Mouse (Mus musculus) forebrain, embryonic 11.5 days (tissue): ENCODE data around the gene Mif4gd. TPM values are rescaled to one million over a fixed set of nuclear protein-coding genes. Genes with fewer than 3 reads are reported as not detected.
A peak's percentile ranks its signal among the peaks of the same experiment; 100 is the strongest.

ENCODE experiments used
- ATAC-seq: fragments of 200-750 bp; cut with Nextera tagmentation; replicated peaks from 2 replicates; pipeline ENCODE4 v1.8.0; 2017; ENCODE audit warnings: moderate TSS enrichment; ENCODE audit not compliant: low FRiP score
- DNase-seq: peaks from one replicate; pipeline ENCODE4 v3.0.0-alpha.2; 2017; ENCODE audit warnings: low spot score
- H3K27ac ChIP-seq: fragments of 300-500 bp; sonication (generic); 2 replicates; pipeline ENCODE4 v1.5.1; 2014; ENCODE audit warnings: low read depth, low read length
- H3K27me3 ChIP-seq: fragments of 300-500 bp; sonication (generic); 2 replicates; pipeline ENCODE4 v1.6.1; 2014; ENCODE audit warnings: mild to moderate bottlenecking, low read length, mixed read lengths; ENCODE audit not compliant: control insufficient read depth, insufficient read depth
- H3K36me3 ChIP-seq: fragments of 300-500 bp; sonication (generic); 2 replicates; pipeline ENCODE4 v1.6.1; 2014; ENCODE audit warnings: mild to moderate bottlenecking, low read length, moderate library complexity, mixed read lengths; ENCODE audit not compliant: control insufficient read depth, insufficient read depth
- H3K4me1 ChIP-seq: fragments of 300-500 bp; sonication (generic); replicated peaks from 2 replicates; pipeline ENCODE4 v1.6.1; 2014; ENCODE audit warnings: low read length, mixed read lengths; ENCODE audit not compliant: control insufficient read depth, insufficient read depth
- H3K4me2 ChIP-seq: fragments of 300-500 bp; sonication (generic); 2 replicates; pipeline ENCODE4 v1.6.1; 2014; ENCODE audit warnings: low read depth, mild to moderate bottlenecking, low read length, moderate library complexity, mixed read lengths; ENCODE audit not compliant: severe bottlenecking
- H3K4me3 ChIP-seq: fragments of 300-500 bp; sonication (generic); 2 replicates; pipeline ENCODE4 v1.5.1; 2014; ENCODE audit warnings: low read depth, low read length
- H3K9ac ChIP-seq: fragments of 300-500 bp; sonication (generic); 2 replicates; pipeline ENCODE4 v1.6.1; 2014; ENCODE audit warnings: low read length
- H3K9me3 ChIP-seq: fragments of 300-500 bp; sonication (generic); 2 replicates; pipeline ENCODE4 v1.6.1; 2016; ENCODE audit warnings: low read length, mixed read lengths; ENCODE audit not compliant: control insufficient read depth
- WGBS: fragments of 180-500 bp; shearing (Covaris S2); extraction: QIAGEN DNeasy Blood & Tissue Kit; methylation state at CpG from one replicate; pipeline ENCODE4 v1.1.7; 2014; 5-methylcytosine and 5-hydroxymethylcytosine counted together
- polyA plus RNA-seq: library from polyadenylated mRNA; unstranded; fragments of >200 nt; fragmentation: Nextera tagmentation; extraction: Ambion mirVana; gene quantifications from 2 replicates; pipeline ENCODE4 v1.2.1, GENCODE M21; 2014

Mif4gd gene
- polyA plus RNA-seq, 1 experiment from 2014 or later, result 22.6 TPM

DNA sequence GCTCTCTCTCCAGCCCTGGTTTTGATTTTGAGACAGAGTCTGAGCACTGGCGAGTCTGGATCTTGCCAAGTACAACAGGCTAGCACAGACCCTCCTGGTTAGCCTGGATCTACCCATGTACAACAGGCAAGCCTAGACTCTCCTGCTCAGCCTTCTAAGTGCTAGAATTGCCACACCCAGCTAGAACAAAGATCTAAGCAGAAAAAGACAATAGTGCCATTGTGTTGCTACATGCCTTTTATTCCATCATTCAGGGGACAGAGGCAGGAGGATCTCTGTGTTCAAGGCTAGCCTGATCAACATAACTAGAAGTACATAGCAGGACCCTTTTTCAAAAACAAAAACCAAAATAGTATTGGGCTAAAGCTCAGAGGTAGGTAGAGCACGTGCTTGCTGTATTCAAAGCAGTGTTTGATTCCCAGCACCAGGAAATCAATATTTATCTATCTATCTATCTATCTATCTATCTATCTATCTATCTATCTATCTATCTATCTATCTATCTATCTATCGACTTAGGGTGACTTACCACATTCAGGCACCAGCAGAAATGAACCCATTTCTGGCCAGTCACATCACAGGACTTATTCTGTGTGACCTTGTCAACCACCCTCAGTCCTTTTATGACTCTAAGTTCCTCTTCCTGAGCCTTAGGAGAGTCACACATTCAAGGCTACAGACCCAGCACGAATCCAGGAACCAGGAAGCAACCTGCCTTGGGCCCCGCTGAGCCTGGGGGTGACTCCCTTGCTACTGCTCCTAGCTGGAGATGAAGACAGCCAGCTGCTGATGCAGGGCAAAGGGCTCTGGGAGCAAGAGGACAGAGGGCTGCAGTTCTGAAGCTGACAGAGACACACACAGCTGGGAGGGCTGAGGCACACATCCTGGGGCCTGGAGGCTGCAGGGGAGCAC lies 26.0 kb upstream of the Mif4gd start:
- 82% methylated on average over 5 of the region's 5 CpGs for WGBS
- DNase-seq (no peak), ATAC-seq (no peak)
- H3K27ac ChIP-seq, result no peak overlapping the region
- no peak overlapping the region for H3K4me2 ChIP-seq
- no peak overlapping the region for H3K4me3 ChIP-seq
- H3K27me3 ChIP-seq, result no peaks in the 10 kb centered on the region
- H3K9ac ChIP-seq, result no peak overlapping the region
- H3K36me3 ChIP-seq, result no peaks in the 10 kb centered on the region; the same call in 1 of the 2 replicates
- H3K9me3 ChIP-seq, result no peaks in the 10 kb centered on the region
- H3K4me1 ChIP-seq, result no peaks in the 10 kb centered on the region

- H3K9ac ChIP-seq, result no peak overlapping the region
- no peak for ATAC-seq
- no peak for DNase-seq
- H3K4me3 ChIP-seq, result no peak overlapping the region
- H3K27ac ChIP-seq, result no peak overlapping the region
- H3K4me2 ChIP-seq, result no peak overlapping the region
- no peaks in the 10 kb centered on the region for H3K27me3 ChIP-seq
- WGBS, result 89% methylated on average over 3 of the region's 3 CpGs
- no peaks in the 10 kb centered on the region for H3K36me3 ChIP-seq
- H3K9me3 ChIP-seq, result no peaks in the 10 kb centered on the region
- no peaks in the 10 kb centered on the region for H3K4me1 ChIP-seq
Measured at GRCm38 (mm10) chr11:115636960-115637359, 24.2 kb upstream of the Mif4gd start.

- Histone ChIP-seq H3K27me3 (no peaks in the 10 kb centered on the region), H3K9ac (no peak overlapping the region), H3K4me2 (no peak overlapping the region), H3K4me3 (no peak overlapping the region), H3K9me3 (no peaks in the 10 kb centered on the region), H3K36me3 (no peaks in the 10 kb centered on the region), H3K4me1 (no peaks in the 10 kb centered on the region), H3K27ac (no peak overlapping the region)
- ATAC-seq, result no peak
- 70% methylated on average over 8 of the region's 8 CpGs for WGBS
- DNase-seq, result no peak
Measured at GRCm38 (mm10) chr11:115635484-115635883, 22.7 kb upstream of the Mif4gd start.

DNA sequence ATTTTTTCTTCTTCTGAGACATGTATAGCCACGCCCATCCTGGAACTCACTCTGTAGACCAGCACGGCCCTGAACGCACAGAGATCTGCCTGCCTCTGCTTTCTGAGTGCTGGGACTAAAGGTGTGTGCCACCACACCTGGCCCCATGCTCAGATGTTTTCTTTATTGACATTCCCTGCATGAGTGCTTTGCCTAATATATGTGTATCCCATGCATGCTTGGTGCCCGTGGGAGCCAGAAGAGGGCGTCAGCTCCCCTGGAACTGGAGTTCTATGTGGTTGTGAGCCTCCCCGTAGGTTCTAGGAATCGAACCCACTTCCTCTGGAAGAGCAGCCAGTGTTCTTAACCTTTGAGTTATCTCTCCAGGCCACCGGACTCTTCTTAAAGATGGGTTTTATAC lies 22.3 kb upstream of the Mif4gd start:
- Histone ChIP-seq H3K9me3 (no peaks in the 10 kb centered on the region), H3K27ac (no peak overlapping the region), H3K9ac (no peak overlapping the region), H3K4me3 (no peak overlapping the region), H3K27me3 (no peaks in the 10 kb centered on the region), H3K4me2 (no peak overlapping the region), H3K36me3 (no peaks in the 10 kb centered on the region), H3K4me1 (no peaks in the 10 kb centered on the region)
- ATAC-seq, result no peak
- DNase-seq, result peak; percentile 37
- WGBS, result 86% methylated on average over 8 of the region's 8 CpGs

DNA sequence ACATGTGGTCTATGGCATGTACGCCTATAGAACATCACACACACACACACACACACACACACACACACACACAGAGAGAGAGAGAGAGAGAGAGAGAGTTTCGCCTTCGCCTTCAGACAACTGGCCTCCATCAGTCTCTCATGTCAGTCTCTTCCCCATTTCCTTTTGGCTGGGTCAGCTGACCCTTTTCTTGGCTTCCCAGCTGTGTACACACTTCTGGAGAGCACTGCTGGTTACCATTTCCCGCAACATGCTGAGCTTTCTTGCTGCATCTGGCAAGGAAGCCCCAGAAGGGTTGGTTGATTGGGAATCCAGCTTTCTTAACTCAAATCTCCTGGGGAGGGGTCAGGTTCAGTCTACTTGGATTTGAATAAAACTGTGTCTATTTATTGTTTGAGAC lies 21.3 kb upstream of the Mif4gd start:
- 67% methylated on average over 4 of the region's 4 CpGs for WGBS
- H3K4me1 ChIP-seq, result no peaks in the 10 kb centered on the region
- no peak for ATAC-seq
- H3K36me3 ChIP-seq, result no peaks in the 10 kb centered on the region
- no peaks in the 10 kb centered on the region for H3K27me3 ChIP-seq
- H3K4me3 ChIP-seq, result no peak overlapping the region
- DNase-seq, result no peak
- no peak overlapping the region for H3K4me2 ChIP-seq
- no peak overlapping the region for H3K27ac ChIP-seq
- H3K9me3 ChIP-seq, result no peaks in the 10 kb centered on the region
- H3K9ac ChIP-seq, result no peak overlapping the region

GRCm38 (mm10) chr11:115632862-115633261 lies 20.1 kb upstream of the Mif4gd start:
- Histone ChIP-seq H3K27ac (no peak overlapping the region), H3K4me2 (no peak overlapping the region), H3K27me3 (no peaks in the 10 kb centered on the region), H3K36me3 (no peaks in the 10 kb centered on the region), H3K9ac (no peak overlapping the region), H3K4me3 (no peak overlapping the region), H3K4me1 (no peaks in the 10 kb centered on the region), H3K9me3 (no peaks in the 10 kb centered on the region)
- DNase-seq, result no peak
- WGBS, result 87% methylated on average over 10 of the region's 10 CpGs
- ATAC-seq, result no peak

- DNase-seq, result no peak
- H3K4me3 ChIP-seq, result no peak overlapping the region
- no peaks in the 10 kb centered on the region for H3K4me1 ChIP-seq
- H3K9ac ChIP-seq, result no peak overlapping the region
- H3K9me3 ChIP-seq, result no peaks in the 10 kb centered on the region
- no peak overlapping the region for H3K4me2 ChIP-seq
- no peaks in the 10 kb centered on the region for H3K27me3 ChIP-seq
- H3K27ac ChIP-seq, result no peak overlapping the region
- no peak for ATAC-seq
- WGBS, result 80% methylated on average over 7 of the region's 7 CpGs
- no peaks in the 10 kb centered on the region for H3K36me3 ChIP-seq
Measured at GRCm38 (mm10) chr11:115632247-115632646, 19.5 kb upstream of the Mif4gd start.

- Histone ChIP-seq H3K27me3 (no peaks in the 10 kb centered on the region), H3K9ac (no peak overlapping the region), H3K27ac (no peak overlapping the region), H3K9me3 (no peaks in the 10 kb centered on the region), H3K4me2 (no peak overlapping the region), H3K36me3 (no peaks in the 10 kb centered on the region), H3K4me1 (no peaks in the 10 kb centered on the region), H3K4me3 (no peak overlapping the region)
- ATAC-seq, result no peak
- DNase-seq, result no peak
- 16% methylated on average over 3 of the region's 3 CpGs for WGBS
Measured at GRCm38 (mm10) chr11:115631505-115631890, 18.7 kb upstream of the Mif4gd start.
